Mouse (Mus musculus) left cerebral cortex, adult 8-10 months (tissue): ENCODE measurements around the gene D16Ertd472e. TPM values are rescaled to one million over a fixed set of nuclear protein-coding genes. Genes with fewer than 3 reads are reported as not detected.

Source experiments
- DNase-seq, 2 experiments: peaks; one replicate each; pipeline ENCODE4 v3.0.0; 2022; ENCODE audit warnings: low spot score in 2 of 2
- total RNA-seq, 4 experiments: library from RNA; stranded (reverse); gene quantifications; 2 replicates each; pipeline ENCODE4 v1.2.4; 2022

The D16Ertd472e gene
- 10 to 100 TPM in 2 of 4 experiments, 1 to 10 TPM in 2; 8.8 to 10.7 (median 10.2) TPM for total RNA-seq

DNA sequence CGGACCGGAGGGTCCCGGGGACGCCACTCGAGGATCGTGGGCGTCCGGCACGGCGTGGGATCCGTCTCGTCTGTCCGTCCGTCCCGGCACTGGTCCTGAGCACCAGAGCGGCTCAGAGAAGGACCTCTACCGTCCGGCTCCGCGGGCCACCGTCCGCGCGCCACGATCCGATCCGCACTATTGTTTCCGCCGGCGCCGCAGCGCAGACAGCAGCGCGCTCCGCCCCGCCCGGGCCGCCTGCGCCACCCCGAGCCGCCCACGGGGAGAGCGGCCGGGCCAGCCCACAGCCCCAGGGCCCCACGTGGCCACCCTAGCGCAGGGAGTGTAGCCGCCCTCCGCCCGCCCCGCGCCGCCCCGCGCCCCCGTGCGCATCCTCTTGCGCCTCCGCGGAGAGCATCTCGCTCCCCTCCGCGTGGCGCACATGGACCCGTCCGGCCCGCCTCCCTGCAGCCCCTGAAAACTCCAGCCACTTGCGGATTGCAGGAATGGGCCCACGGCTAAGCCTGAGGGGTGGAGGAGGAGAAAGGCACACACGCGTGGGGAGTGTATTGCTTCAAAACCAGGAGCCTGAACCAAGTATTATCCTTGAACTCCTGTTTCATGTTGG, at the start of gene D16Ertd472e:
D16Ertd472e (minus strand) TSS at position 231 of the 607 bp plus-strand sequence.
- peak; percentile 68 to 69 for DNase-seq

DNA sequence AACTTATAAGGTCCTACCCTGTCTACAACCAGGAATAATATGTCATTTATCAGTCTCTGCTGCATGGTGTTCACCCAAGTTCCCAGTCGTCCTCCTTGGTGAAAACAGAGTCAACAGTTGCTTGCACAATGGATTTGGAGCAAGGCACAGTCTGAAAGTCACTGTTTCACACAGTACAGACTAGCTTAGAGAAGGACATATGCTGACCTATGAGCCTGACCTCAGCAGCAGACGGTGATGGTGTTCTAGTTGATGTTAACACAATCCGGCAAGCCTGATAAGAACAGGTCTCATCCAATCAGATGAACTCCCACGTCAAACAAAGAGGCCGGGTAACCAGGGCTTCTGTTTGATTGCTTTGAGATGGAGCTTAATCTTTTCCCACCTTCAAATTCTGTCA, 46.2 kb upstream of the D16Ertd472e start:
- DNase-seq, result no peak

DNA sequence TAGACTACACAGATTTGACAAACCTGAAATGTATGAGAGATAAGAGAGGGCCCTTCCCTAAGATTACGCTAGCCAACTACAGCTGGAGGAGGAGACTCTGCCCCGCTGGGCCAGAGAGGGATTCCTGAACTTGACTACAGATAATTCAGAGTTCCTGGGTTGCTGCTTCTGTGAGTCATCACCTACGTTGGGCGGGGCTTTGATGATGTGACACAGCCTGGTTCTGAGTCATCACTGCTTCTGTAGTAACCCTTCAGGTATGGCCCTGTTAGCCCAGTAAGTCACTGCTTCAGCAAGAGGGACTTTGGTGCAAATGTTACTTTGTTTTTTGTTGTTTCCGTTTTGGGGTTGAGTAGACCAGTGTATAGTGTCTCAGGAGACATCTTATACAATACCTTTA, 42.9 kb upstream of the D16Ertd472e start:
- no peak for DNase-seq

DNA sequence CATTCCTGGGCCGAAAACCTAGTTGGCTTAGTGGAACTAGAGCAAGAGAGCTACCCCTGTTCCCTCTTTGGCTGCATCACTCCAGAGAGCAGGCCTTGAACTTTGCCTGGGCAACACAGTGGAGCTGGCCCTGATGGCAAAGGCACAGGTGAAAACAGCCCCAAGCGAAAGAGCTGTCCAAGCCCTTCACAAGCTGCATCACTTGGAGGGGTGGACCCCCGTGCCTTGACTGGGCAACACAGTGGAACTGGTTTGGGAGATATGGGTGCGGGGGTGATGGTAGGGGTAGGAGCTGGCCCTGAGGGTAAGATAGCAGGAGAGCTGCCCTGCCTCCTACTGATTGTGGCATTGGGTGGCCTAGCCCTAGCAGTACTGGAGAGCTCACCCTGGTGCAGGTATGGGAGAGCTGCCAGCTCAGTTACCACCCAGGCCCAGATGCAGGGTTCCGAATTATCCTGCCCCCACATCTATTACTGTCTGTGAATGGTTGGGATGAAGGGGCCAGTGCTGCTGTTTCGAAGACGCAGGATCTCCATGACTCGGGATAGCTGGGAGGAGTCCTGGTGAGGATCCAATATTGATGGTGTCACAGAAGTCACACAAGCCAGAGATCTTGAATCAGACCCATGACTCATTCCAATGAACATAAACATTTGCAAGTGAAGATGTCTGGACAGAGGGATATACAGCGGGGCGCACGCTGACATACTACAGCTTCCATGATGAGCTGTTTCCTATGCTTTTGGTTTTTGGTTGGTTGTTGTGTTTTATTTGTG, 41.4 kb upstream of the D16Ertd472e start:
- no peak for DNase-seq

GRCm38 (mm10) chr16:78606202-78606601, 29.7 kb upstream of the D16Ertd472e start:
- no peak for DNase-seq

- DNase-seq, result no peak
Observed at GRCm38 (mm10) chr16:78598919-78599318, 22.4 kb upstream of the D16Ertd472e start.

- DNase-seq, result no peak
Observed at GRCm38 (mm10) chr16:78596381-78596780, 19.9 kb upstream of the D16Ertd472e start.

DNA sequence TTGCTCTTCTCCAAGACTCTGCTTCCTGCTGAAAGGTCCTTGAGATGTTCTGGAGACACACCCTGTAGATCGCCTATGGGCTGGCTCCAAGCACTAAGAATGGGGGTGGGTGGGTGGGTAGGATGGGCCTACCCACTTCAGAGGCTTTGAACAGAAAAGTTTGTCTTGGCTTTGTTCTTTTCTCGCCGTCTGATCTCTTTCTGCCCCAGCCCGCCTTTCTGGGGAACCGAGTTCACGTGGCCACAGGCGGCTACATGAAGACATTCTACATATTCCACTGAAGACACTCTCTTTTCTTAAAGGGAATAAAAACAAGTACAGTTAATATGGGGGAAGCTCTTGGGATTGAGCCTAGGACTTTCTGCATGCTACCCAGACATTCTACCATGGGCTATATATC, 19.3 kb upstream of the D16Ertd472e start:
- DNase-seq, result no peak

DNA sequence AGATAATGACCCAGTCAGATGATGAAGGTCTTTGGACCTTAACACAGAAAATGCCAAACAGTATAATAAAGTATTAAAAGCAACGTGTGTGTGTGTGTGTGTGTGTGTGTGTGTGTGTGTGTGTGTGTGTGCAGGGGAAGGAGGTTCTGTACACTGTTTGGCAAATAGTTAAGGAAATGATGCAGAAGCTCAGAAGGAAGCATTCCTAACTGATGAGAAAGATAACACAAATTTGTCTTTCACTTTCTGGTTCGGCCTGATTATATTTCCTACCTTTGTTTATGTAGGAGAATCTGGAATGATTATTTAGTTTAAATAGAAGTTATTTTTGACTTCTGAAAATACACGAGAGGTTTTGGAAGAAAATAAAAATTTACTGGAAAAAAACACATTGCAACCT, 17.6 kb upstream of the D16Ertd472e start:
- no peak for DNase-seq

DNA sequence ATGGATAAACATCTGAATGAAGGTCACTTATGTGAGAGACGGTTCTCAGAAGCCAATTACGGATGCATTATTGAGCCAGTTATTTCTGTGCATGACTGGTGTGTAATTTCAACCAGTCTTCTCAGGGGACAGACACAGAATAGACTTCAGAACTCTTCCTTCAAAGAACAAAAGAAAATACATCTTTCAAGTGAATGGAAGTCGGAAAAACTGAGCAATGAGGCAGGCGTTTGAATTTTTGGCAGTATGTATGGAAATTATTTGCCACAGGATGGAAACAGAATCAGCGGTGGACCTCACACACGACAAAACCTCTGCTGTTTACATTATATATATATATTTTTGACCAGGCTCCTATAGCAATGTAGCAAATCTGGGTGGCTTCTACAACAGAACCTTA, 14.6 kb upstream of the D16Ertd472e start:
- DNase-seq, result no peak

DNA sequence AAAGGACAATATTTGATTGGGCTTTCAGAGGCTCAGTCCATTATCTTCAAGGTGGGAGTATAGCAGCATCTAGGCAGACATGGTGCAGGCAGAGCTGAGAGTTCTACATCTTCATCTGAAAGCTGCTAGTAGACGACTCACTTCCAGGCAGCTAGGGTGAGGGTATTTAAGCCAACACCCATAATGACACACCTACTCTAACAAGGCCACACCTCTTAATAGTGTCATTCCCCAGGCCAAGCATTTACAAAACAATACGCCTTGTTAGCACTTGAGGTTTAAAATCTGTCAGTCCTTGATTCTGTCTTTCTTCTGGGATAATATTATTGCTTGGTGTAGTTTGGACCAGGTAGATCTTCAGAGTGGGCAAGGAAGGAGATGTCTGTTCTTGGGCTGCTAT, 12.3 kb upstream of the D16Ertd472e start:
- no peak for DNase-seq

DNA sequence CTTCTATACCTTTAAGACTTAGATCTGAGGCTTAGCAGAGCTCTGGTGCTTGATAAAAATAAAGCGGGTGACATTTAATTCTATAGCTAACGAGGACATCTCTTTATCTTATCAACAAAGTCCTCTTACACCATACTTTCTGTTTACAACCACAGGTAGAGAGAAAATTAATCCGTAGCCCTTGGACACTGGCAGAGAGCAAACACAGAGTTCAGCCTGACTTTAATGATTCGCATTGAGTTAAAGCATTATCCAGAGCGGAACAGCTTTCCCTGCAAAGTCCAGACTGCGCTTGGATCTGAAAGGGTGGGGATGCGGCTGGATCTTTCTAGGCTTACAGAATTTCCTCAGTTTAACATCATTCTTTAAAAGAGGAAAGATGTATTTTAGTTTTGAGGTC, 10.1 kb upstream of the D16Ertd472e start:
- no peak for DNase-seq

DNA sequence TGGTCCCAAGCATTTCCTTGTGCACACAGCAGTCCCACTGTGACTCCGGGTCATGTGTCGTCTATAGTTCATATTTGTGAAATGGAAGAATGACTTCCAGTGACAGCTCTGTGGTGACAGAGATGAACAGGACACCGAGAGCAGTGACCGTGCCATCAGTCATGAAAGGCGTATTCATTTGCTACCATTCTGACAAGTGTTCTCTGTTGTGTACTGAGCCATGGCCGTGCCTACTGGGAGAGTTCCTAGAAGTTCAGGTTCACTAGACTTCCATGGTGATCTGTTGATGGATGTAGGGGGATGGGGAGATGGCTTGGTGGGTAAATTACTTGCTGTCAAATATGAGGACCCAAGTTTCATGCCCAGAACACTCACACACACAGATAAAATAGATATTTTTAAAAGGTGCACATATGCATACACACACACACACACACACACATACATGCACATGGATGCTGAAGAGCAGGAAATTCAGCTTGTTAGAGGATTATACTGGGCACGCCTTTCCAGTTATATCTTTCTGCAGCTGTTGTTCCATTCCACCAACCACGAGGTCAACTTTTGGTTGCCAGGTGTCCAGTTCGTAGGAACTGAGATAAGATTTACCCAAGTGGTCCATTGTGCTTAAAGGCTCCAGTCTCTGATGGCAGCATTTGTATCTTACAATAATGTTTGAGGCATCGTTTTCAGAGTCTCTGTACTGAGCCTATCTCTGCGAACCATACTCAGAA, 9.3 kb upstream of the D16Ertd472e start:
- DNase-seq, result no peak

- no peak for DNase-seq
Observed at GRCm38 (mm10) chr16:78585163-78585562, 8.7 kb upstream of the D16Ertd472e start.

DNA sequence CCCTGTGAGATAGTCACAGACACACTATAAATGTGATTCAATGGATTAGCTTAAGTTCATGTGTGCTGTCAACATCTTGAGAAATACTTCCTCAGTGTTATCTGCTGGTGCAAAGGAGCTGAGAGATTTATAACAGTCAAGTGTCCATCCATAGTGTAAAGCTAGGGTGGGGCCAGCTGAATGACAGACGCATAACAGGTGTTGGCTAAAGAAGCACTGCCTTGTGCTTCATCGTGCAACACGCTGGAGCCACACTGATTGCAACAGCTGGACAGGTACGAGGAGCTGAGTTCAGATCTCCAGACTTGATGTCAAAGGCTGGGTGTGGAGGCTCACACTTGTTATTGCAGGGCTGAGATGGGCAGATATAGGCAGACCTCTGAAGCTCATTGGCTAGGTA, 7.5 kb upstream of the D16Ertd472e start:
- DNase-seq, result no peak

GRCm38 (mm10) chr16:78580387-78580786, 3.9 kb upstream of the D16Ertd472e start:
- DNase-seq, result no peak

DNA sequence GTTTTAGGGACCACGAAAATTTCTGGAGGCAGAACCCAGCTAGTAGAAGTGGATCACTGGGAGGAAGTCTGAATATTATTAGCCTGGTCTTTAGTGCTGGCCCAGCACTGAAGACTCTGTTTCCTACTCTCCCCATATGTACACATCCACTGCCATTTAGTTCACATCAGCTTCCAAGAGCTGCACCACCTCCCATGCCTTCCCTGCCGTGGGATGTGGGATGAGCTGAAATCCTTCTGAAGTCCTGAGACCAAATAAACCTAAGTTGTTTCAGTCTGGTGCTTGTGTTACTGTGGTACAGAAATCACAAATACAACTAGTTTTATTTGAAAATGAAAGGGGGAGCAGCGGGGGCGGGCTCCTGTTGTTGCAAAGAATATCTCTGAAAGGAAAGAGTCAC, 2.9 kb upstream of the D16Ertd472e start:
- no peak for DNase-seq

DNA sequence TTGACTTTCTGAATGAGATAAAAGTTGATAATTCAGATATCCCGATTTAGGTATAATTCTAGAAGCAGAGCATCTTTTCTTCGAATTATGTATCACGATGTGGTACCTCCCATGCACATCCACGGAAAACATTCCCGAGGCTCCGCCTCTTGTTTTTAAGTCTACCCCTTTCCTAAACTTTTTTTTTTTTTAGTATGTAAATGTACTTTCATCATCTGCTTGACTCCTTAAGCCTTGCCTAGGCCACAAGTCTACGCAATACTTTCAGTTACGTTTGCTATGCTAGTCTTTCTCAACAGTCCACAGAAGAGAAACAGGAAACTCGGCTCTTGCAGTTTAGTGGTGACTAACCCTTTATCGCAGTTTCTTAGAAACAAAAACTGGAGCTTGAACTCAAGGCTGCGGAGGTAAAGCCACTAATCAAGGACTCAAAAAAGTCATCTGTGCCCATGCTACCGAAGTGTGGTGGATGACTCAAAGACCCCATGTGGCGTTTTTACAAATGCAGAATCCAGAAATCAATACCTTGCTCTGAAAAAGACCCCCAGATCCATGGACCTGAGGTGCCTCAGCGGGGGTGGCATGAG, 670 bp upstream of the D16Ertd472e start:
- no peak for DNase-seq

DNA sequence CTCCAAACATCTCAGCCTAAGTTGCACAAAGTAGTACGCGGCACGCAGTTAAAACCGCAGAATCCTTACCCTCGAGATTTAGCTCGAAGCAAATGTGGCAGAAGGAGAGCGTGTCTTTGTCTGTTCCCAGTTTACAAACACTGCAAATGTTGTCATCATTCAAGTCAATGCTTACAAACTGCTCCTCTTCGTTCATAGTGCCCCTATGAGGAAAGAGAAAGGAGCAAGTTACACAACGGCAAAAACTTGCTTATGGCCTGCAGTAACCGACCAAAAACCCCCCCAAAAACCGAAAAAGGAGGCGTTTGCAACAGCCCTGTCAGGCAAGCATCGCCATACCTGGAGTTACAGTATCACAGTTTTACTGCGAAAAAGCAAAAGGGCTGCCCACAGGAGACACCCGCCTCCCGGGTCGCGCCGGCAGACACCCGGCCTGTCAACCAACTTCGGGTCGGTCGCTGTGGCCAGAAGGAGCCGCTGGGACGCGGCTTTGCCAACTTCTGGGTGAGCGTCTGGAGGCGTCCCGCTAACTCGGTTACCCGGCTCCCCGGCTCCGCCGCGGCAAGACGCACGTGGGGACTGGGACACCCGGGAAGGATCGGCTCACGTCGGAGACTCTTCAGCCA, 543 bp downstream of the D16Ertd472e start:
- no peak for DNase-seq

DNA sequence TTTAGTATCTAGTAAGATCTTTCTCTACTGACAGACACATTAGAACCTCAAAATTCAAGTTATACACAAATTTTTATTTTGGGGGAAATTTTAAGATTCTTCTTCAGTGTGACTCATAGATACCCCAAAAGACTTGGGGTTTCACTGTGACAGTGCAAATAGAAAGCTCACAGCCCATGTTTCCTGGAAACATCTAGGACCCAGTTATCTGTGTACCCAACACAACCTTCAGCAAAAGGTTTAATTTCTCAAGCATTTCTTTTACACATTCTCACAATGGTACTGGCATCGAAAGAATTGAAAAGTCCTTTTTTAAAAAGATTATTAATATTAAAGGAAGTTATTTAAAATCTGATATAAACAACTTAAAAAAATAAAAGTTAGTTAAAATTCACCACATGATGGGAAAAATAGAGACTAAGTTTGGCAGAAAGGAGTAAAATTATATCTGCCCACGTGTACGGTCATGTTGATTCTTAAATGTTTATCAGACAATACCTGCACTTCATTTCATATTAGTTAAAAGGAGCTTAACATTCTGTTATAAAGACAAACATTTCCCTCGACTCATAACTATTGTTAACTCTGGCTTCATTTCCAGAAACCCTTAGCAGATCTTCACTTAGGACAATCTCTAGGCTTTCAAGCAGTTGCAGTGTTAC, 1.2 kb downstream of the D16Ertd472e start:
- DNase-seq, result no peak

GRCm38 (mm10) chr16:78574241-78574640, 2.3 kb downstream of the D16Ertd472e start:
- no peak for DNase-seq
